Mouse (Mus musculus) heart, postnatal 0 days (tissue): ENCODE measurements around the gene Bcas1. TPM values are rescaled to one million over a fixed set of nuclear protein-coding genes. Genes with fewer than 3 reads are reported as not detected.

ENCODE experiments used
- ATAC-seq: fragments of 200-750 bp; cut with Nextera tagmentation; 2 replicates; pipeline ENCODE4 v1.8.0; 2017; ENCODE audit warnings: low read depth, moderate number of reproducible peaks, moderate library complexity; ENCODE audit not compliant: insufficient read depth
- DNase-seq: peaks from one replicate; pipeline ENCODE4 v3.0.0-alpha.2; 2016; ENCODE audit warnings: low spot score
- H3K27ac ChIP-seq: fragments of 300-500 bp; sonication (generic); 2 replicates; pipeline ENCODE4 v1.5.1; 2014; ENCODE audit warnings: low read depth, mild to moderate bottlenecking
- H3K27me3 ChIP-seq: fragments of 300-500 bp; sonication (generic); 2 replicates; pipeline ENCODE4 v1.6.1; 2014; ENCODE audit warnings: low read length, mixed read lengths; ENCODE audit not compliant: control insufficient read depth, insufficient read depth
- H3K36me3 ChIP-seq: fragments of 300-500 bp; sonication (generic); replicated peaks from 2 replicates; pipeline ENCODE4 v1.6.1; 2014; ENCODE audit warnings: low read length, mixed read lengths; ENCODE audit not compliant: control insufficient read depth, insufficient read depth
- H3K4me1 ChIP-seq: fragments of 300-500 bp; sonication (generic); 2 replicates; pipeline ENCODE4 v1.6.1; 2014; ENCODE audit warnings: antibody characterized with exemption; ENCODE audit not compliant: control insufficient read depth, insufficient read depth
- H3K4me2 ChIP-seq: fragments of 300-500 bp; sonication (generic); 2 replicates; pipeline ENCODE4 v1.6.1; 2014; ENCODE audit warnings: low read depth, mild to moderate bottlenecking, low read length, moderate library complexity
- H3K4me3 ChIP-seq: fragments of 300-500 bp; sonication (generic); 2 replicates; pipeline ENCODE4 v1.5.1; 2014; ENCODE audit warnings: low read depth, low read length
- H3K9ac ChIP-seq: fragments of 300-500 bp; sonication (generic); replicated peaks from 2 replicates; pipeline ENCODE4 v1.6.1; 2014; ENCODE audit warnings: low read depth, low read length, mixed read lengths
- H3K9me3 ChIP-seq: fragments of 300-500 bp; sonication (generic); replicated peaks from 2 replicates; pipeline ENCODE4 v1.6.1; 2016; ENCODE audit warnings: low read length; ENCODE audit not compliant: control insufficient read depth
- CTCF ChIP-seq: IDR thresholded peaks from 2 replicates; pipeline ENCODE4 v1.5.1; 2016; ENCODE audit warnings: antibody characterized with exemption, control low read depth, low read depth
- EP300 ChIP-seq: IDR thresholded peaks from 2 replicates; pipeline ENCODE4 v1.6.1; 2016; ENCODE audit warnings: antibody characterized with exemption, low read depth
- WGBS: fragments of 180-500 bp; shearing (Covaris S2); extraction: QIAGEN DNeasy Blood & Tissue Kit; methylation state at CpG from one replicate; pipeline ENCODE4 v1.1.7; 2014; 5-methylcytosine and 5-hydroxymethylcytosine counted together
- polyA plus RNA-seq: library from polyadenylated mRNA; unstranded; fragments of >200 nt; fragmentation: Nextera tagmentation; extraction: Ambion mirVana; gene quantifications from 2 replicates; pipeline ENCODE4 v1.2.1, GENCODE M21; 2015
- total RNA-seq: library from RNA; depleted of rRNA; stranded (reverse); fragments of >200 nt; gene quantifications from 2 replicates; pipeline ENCODE4 v1.2.3, GENCODE M21; 2014; ENCODE audit warnings: low replicate concordance; rRNA removed

The Bcas1 gene
- total RNA-seq (not detected in 2 replicates), polyA plus RNA-seq (0.38 and 0.45 TPM in 2 replicates)

DNA sequence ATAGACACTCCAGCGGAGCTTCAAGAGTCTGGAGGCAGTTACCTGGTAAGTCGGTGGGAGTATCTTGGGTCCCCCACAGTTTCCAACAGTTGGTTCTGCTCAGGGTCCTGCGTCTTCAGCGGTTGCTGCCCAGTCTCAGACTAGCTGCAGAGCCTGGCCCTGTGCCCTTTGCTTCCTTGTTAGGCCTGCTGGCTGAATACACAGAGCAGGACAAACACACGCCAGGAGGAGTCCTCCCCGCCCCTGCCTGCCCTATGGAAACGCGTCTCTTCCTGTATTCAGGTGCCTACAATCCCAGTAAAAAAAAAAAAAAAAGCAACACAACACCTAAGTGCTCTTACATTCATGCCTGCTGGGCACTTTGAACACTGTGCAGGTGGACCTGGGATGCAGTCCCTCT, at the start of gene Bcas1:
TSS of gene Bcas1 (minus strand) at position 142 of the 400 bp plus-strand sequence.
- no peaks in the 10 kb centered on the region for H3K4me1 ChIP-seq
- H3K27ac ChIP-seq = no peak within 1 kb of the TSS
- no peak within 1 kb of the TSS for H3K9ac ChIP-seq
- no peak for ATAC-seq
- no peaks in the 10 kb centered on the region for H3K27me3 ChIP-seq
- TF ChIP-seq EP300 (no peak), CTCF (no peak)
- 73% methylated on average over 8 of the region's 8 CpGs for WGBS
- no peak for DNase-seq
- H3K9me3 ChIP-seq = no peaks in the 10 kb centered on the region
- no peaks in the 10 kb centered on the region for H3K36me3 ChIP-seq
- no peak within 1 kb of the TSS for H3K4me2 ChIP-seq
- H3K4me3 ChIP-seq = no peak within 1 kb of the TSS

DNA sequence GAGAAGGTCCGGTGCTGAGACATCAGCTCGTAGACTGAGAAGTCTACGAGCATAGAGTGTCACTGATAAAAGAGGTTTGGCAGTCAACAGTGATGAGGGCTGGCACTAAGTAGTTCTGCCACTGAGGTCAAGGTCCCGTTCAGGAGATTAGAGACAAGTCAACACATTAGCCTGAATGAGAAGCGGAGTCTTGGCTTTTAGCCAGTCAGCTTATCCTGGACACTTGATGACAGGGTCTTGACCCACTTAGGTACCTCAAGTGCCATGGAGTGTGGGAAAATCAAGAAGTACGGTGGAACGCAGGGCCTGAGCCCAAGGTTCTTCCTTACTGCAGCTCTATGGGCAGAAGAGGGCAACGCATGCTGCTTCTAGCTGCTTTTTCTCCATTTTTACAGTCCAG, 49.0 kb upstream of the Bcas1 start:
- Histone ChIP-seq H3K9me3 (peaks cover 6% of the 10 kb centered on the region; the same call in 1 of the 2 replicates), H3K36me3 (no peaks in the 10 kb centered on the region), H3K4me3 (no peak overlapping the region), H3K27me3 (peaks cover 75% of the 10 kb centered on the region), H3K4me1 (0 out of 2 replicates have a peak, but pooled peaks cover 8% of the 10 kb centered on the region), H3K4me2 (no peak overlapping the region), H3K9ac (no peak overlapping the region), H3K27ac (no peak overlapping the region)
- WGBS = 19% methylated on average over 8 of the region's 8 CpGs
- TF ChIP-seq CTCF (no peak), EP300 (no peak)
- DNase-seq (peak; percentile 11), ATAC-seq (0 out of 2 replicates have a peak, but pooled peaks have one; percentile 39)

DNA sequence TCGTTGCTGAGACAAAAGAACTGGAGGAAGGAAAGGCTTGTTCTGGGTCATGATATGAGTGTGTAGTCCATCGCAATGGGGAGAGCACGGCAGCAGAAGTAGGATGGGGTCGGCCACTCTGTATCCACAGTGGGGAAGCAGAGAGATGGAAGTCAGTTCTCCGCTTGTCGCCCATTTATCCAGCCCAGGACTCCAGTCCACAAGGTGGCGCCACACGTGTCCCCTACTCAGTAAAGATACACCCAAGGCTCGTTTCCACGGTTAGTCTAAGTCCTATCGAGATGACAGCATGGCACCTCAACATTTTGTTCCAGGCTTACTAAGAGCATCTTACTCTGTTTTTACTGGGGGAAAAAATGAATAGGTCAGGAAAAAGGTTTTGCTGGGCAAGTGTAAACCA, 48.6 kb upstream of the Bcas1 start:
- no peak overlapping the region for H3K27ac ChIP-seq

DNA sequence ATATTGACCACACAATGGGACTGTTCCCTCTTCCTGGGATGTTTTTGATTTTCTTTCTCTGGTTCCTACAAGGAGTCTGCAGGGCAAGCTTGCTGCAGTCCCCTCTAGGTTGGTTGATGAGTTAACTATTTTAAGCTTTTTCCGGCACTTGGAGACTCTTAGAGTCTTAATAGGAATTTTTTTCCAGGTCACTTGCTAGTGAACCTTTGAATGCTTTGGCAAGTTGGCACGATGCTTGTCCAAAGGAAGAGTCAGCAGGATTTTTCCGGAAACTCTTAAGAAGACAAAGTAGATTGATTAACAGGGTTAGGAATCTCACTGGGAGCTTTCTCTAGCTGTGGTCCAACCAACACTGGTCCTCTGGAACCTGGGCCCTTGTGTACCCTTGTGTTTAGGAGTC, 47.5 kb upstream of the Bcas1 start:
- Histone ChIP-seq H3K4me3 (no peak overlapping the region), H3K36me3 (no peaks in the 10 kb centered on the region), H3K9me3 (peaks cover 6% of the 10 kb centered on the region; the same call in 1 of the 2 replicates), H3K4me2 (no peak overlapping the region), H3K27ac (no peak overlapping the region), H3K9ac (no peak overlapping the region), H3K27me3 (peaks cover 75% of the 10 kb centered on the region), H3K4me1 (0 out of 2 replicates have a peak, but pooled peaks cover 8% of the 10 kb centered on the region)
- DNase-seq (no peak), ATAC-seq (no peak)
- TF ChIP-seq CTCF = no peak
- no peak for TF ChIP-seq EP300
- 68% methylated on average over 3 of the region's 3 CpGs for WGBS

More for the DNA sequence above, 48.6 kb upstream of the Bcas1 start:
- H3K36me3 ChIP-seq = no peaks in the 10 kb centered on the region
- TF ChIP-seq CTCF = peak; percentile 34; the same call in 1 of the 2 replicates
- TF ChIP-seq EP300 = no peak
- 61% methylated on average over 11 of the region's 11 CpGs for WGBS
- no peak for ATAC-seq
- no peak overlapping the region for H3K9ac ChIP-seq
- H3K9me3 ChIP-seq = peaks cover 6% of the 10 kb centered on the region; the same call in 1 of the 2 replicates
- no peak for DNase-seq
- H3K4me1 ChIP-seq = 0 out of 2 replicates have a peak, but pooled peaks cover 8% of the 10 kb centered on the region
- no peak overlapping the region for H3K4me2 ChIP-seq
- H3K4me3 ChIP-seq = no peak overlapping the region
- peaks cover 75% of the 10 kb centered on the region for H3K27me3 ChIP-seq

DNA sequence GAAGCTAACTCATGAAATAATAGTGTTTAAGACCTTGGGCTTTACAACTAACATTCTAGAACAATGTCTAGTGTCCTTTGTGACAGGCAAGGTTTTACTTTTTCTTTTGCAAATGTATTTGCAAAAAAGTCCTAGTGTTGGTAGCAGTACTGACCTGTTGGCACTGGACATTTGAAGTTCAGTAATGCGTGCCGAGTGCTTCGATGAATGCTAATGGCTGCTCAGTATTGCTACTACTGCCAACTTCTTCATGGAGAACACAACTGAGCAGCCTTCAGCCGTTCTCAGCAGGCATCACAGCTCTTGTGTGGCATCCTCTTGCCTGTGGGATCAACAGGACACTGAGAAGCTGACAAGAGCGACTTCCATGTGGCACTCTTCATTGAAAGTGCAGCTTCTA, 46.5 kb upstream of the Bcas1 start:
- Histone ChIP-seq H3K36me3 (no peaks in the 10 kb centered on the region), H3K4me2 (no peak overlapping the region), H3K4me1 (0 out of 2 replicates have a peak, but pooled peaks cover 8% of the 10 kb centered on the region), H3K4me3 (no peak overlapping the region), H3K27me3 (peaks cover 70% of the 10 kb centered on the region), H3K9ac (no peak overlapping the region), H3K27ac (no peak overlapping the region), H3K9me3 (peaks cover 6% of the 10 kb centered on the region; the same call in 1 of the 2 replicates)
- ATAC-seq = no peak
- no peak for TF ChIP-seq EP300
- TF ChIP-seq CTCF = no peak
- DNase-seq = no peak
- 95% methylated on average over 5 of the region's 5 CpGs for WGBS

DNA sequence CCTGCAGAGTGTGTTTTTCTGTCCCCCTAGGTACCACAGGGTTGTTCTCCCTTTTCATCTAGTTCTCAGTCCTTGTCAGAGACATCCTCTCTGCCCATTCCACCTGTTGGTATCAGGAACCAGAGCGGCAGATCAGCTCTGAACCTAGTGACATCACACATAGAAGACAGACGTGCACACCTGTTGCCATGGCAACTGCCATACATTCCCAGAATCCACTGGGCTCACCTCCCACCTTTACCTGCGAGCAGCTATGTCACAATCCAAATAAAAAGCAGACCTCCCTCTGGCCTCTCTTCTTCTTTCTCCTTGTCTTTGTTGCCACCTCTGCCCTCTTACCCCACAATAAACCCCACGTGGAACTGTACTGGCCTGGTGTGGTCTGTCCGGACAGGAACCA, 42.9 kb upstream of the Bcas1 start:
- DNase-seq (no peak), ATAC-seq (no peak)
- Histone ChIP-seq H3K4me2 (no peak overlapping the region), H3K9ac (no peak overlapping the region), H3K4me3 (no peak overlapping the region), H3K9me3 (peaks cover 6% of the 10 kb centered on the region; the same call in 1 of the 2 replicates), H3K27ac (no peak overlapping the region), H3K36me3 (no peaks in the 10 kb centered on the region), H3K4me1 (no peaks in the 10 kb centered on the region), H3K27me3 (peaks cover 78% of the 10 kb centered on the region)
- no peak for TF ChIP-seq EP300
- TF ChIP-seq CTCF = no peak
- 72% methylated on average over 5 of the region's 5 CpGs for WGBS
